Comparison of ENCODE assay signal across 15 mouse cellular contexts in genomic region chr10:86476720-86477119, GRCm38 (mm10).
"Had no signal": no experiment of that assay in that cellular context is flagged by ENCODE, and none has a peak within 500 bp of the region (broad histone marks: within the 10 kb centered on the region; RNA-seq: fewer than 3 reads in every experiment).

No protein-coding gene starts in this region.

- ATAC-seq: forebrain, postnatal 0 days; hindbrain, embryonic 16.5 days; inflammation-experienced regulatory T-cells, adult 6 months; intestine, embryonic 15.5 days; intestine, postnatal 0 days had no signal

- DNase-seq: forebrain, postnatal 0 days; gastrocnemius, postnatal 14 days; gastrocnemius, postnatal 36 days; heart, adult 18-20 months; heart, postnatal 10 days; heart, postnatal 4 days; kidney, adult 18-20 months; kidney, adult 8-10 months; kidney, postnatal 10 days; kidney, postnatal 25 days; kidney, postnatal 4 days had no signal
